Mouse (Mus musculus): ENCODE data around the gene Skap1.

GRCm38 (mm10) chr11:96786731-96787450, 322.5 kb downstream of the Skap1 start:
- TF ChIP-seq POLR2A (IDR thresholded peaks at IDR 0.05; ENCODE audit: insufficient read depth, low read length) (no peak), CTCF (IDR thresholded peaks at IDR 0.05; ENCODE audit: low read depth, low read length) (no peak), EP300 (IDR thresholded peaks at IDR 0.05; ENCODE audit: insufficient read depth, low read depth, low read length) (peak; percentile 90)

Measured in ES-Bruce4 (cell line).